Mouse (Mus musculus) testis, adult 2 months (tissue): ENCODE data around the gene Bbs1. TPM values are rescaled to one million over a fixed set of nuclear protein-coding genes. Genes with fewer than 3 reads are reported as not detected.

Source experiments
- H3K27ac ChIP-seq: fragments of 200-500 bp; 2 replicates; pipeline ENCODE4 v1.5.1; 2012; ENCODE audit warnings: low read depth, low read length; ENCODE audit not compliant: control insufficient read depth, insufficient read depth
- H3K27me3 ChIP-seq: fragments of 200-500 bp; 2 replicates; pipeline ENCODE4 v1.6.1; 2012; ENCODE audit warnings: mild to moderate bottlenecking, low read length, moderate library complexity; ENCODE audit not compliant: control insufficient read depth, insufficient read depth
- H3K36me3 ChIP-seq: fragments of 200-500 bp; 2 replicates; pipeline ENCODE4 v1.6.1; 2012; ENCODE audit warnings: mild to moderate bottlenecking, low read length; ENCODE audit not compliant: control insufficient read depth, insufficient read depth
- H3K4me1 ChIP-seq: fragments of 200-500 bp; 2 replicates; pipeline ENCODE4 v1.6.1; 2012; ENCODE audit warnings: low read length; ENCODE audit not compliant: control insufficient read depth, insufficient read depth
- H3K4me3 ChIP-seq: fragments of 200-500 bp; 2 replicates; pipeline ENCODE4 v1.5.1; 2012; ENCODE audit warnings: low read depth, mild to moderate bottlenecking, low read length, moderate library complexity, mixed read lengths; ENCODE audit not compliant: control insufficient read depth
- CTCF ChIP-seq: fragments of 200-500 bp; IDR thresholded peaks from 2 replicates; pipeline ENCODE4 v1.5.1; 2012; ENCODE audit warnings: low read depth, mild to moderate bottlenecking, inconsistent platforms, low read length, moderate library complexity; ENCODE audit not compliant: control insufficient read depth, insufficient read depth, insufficient replicate concordance
- POLR2A ChIP-seq: fragments of 200-500 bp; IDR thresholded peaks from 2 replicates; pipeline ENCODE4 v1.6.1; 2012; ENCODE audit warnings: low read depth, mild to moderate bottlenecking, inconsistent platforms, low read length, moderate library complexity; ENCODE audit not compliant: control insufficient read depth
- polyA plus RNA-seq: library from polyadenylated mRNA; depleted of rRNA; stranded (reverse); fragments of >200 nt; gene quantifications from 2 replicates; pipeline ENCODE4 v1.2.3, GENCODE M21; 2012

Bbs1 gene
- polyA plus RNA-seq, 1 experiment, result 15.5 TPM

GRCm38 (mm10) chr19:4928781-4929180, 22.4 kb upstream of the Bbs1 start:
- peaks cover 10% of the 10 kb centered on the region for H3K4me1 ChIP-seq
- H3K36me3 ChIP-seq, result no peaks in the 10 kb centered on the region
- H3K4me3 ChIP-seq, result no peak overlapping the region
- TF ChIP-seq POLR2A (no peak), CTCF (no peak)
- no peaks in the 10 kb centered on the region for H3K27me3 ChIP-seq
- peak overlapping the region; percentile 46 for H3K27ac ChIP-seq

- peak within 1 kb of the TSS; percentile 67 for H3K27ac ChIP-seq
- no peaks in the 10 kb centered on the region for H3K36me3 ChIP-seq
- H3K27me3 ChIP-seq, result no peaks in the 10 kb centered on the region
- TF ChIP-seq POLR2A (peak; percentile 77), CTCF (no peak)
- peak within 1 kb of the TSS; percentile 97 for H3K4me3 ChIP-seq
- H3K4me1 ChIP-seq, result peaks cover 10% of the 10 kb centered on the region
Measured at GRCm38 (mm10) chr19:4927904-4928531, 21.6 kb upstream of the Bbs1 start, which contains the start of gene Dpp3. TSS of gene Dpp3 (minus strand) at chr19:4928287.

GRCm38 (mm10) chr19:4925121-4925860, 18.9 kb upstream of the Bbs1 start:
- Histone ChIP-seq H3K4me3 (no peak overlapping the region), H3K27me3 (no peaks in the 10 kb centered on the region), H3K36me3 (no peaks in the 10 kb centered on the region), H3K27ac (no peak overlapping the region), H3K4me1 (peaks cover 10% of the 10 kb centered on the region)
- TF ChIP-seq CTCF (no peak), POLR2A (no peak)

- Histone ChIP-seq H3K4me3 (no peak overlapping the region), H3K36me3 (no peaks in the 10 kb centered on the region), H3K27ac (no peak overlapping the region), H3K4me1 (no peaks in the 10 kb centered on the region), H3K27me3 (no peaks in the 10 kb centered on the region)
- TF ChIP-seq CTCF (no peak), POLR2A (no peak)
Measured at GRCm38 (mm10) chr19:4919652-4920051, 13.2 kb upstream of the Bbs1 start.

GRCm38 (mm10) chr19:4916827-4917226, 10.4 kb upstream of the Bbs1 start:
- H3K4me1 ChIP-seq, result no peaks in the 10 kb centered on the region
- no peak overlapping the region for H3K27ac ChIP-seq
- H3K27me3 ChIP-seq, result no peaks in the 10 kb centered on the region
- no peak for TF ChIP-seq CTCF
- no peak for TF ChIP-seq POLR2A
- H3K4me3 ChIP-seq, result no peak overlapping the region
- H3K36me3 ChIP-seq, result no peaks in the 10 kb centered on the region

- H3K27ac ChIP-seq, result no peak overlapping the region
- no peaks in the 10 kb centered on the region for H3K36me3 ChIP-seq
- no peaks in the 10 kb centered on the region for H3K27me3 ChIP-seq
- no peak overlapping the region for H3K4me3 ChIP-seq
- no peak for TF ChIP-seq POLR2A
- TF ChIP-seq CTCF, result no peak
- no peaks in the 10 kb centered on the region for H3K4me1 ChIP-seq
Measured at GRCm38 (mm10) chr19:4915924-4916603, 9.6 kb upstream of the Bbs1 start.

- H3K4me3 ChIP-seq, result no peak overlapping the region
- no peak for TF ChIP-seq CTCF
- TF ChIP-seq POLR2A, result no peak
- no peak overlapping the region; the same call in 1 of the 2 replicates for H3K27ac ChIP-seq
- H3K4me1 ChIP-seq, result peaks cover 6% of the 10 kb centered on the region
- peaks cover 1% of the 10 kb centered on the region; the same call in 1 of the 2 replicates for H3K36me3 ChIP-seq
- H3K27me3 ChIP-seq, result no peaks in the 10 kb centered on the region
Measured at GRCm38 (mm10) chr19:4909376-4909775, 2.9 kb upstream of the Bbs1 start.

GRCm38 (mm10) chr19:4908107-4908506, 1.7 kb upstream of the Bbs1 start:
- Histone ChIP-seq H3K4me1 (peaks cover 6% of the 10 kb centered on the region), H3K4me3 (no peak overlapping the region), H3K27me3 (no peaks in the 10 kb centered on the region), H3K27ac (no peak overlapping the region), H3K36me3 (peaks cover 2% of the 10 kb centered on the region)
- peak; percentile 40; the same call in 1 of the 2 replicates for TF ChIP-seq CTCF
- TF ChIP-seq POLR2A, result no peak
